21 mouse cellular contexts compared by ENCODE assay signal in the genomic region with DNA sequence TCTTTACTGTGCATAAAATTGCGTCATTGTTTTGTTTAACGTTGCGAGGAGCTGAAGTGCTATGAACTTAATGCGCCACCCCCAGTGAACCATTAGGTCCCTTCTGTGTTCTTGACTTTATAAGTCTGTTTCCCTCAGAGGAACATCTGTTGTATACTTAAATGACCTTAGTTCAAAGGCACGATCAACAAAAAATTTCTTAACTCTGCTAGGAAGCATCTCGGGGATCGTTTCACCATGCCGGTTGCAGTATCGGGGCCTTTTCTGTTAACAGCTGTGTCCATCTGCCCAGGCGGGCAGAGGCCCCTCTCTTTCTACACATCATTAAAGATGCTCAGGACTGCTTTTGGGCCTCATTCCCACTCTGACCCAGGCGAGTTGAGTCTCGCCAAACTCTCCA. TPM values are rescaled to one million over a fixed set of nuclear protein-coding genes. Genes with fewer than 3 reads are reported as not detected.
DNase-seq lines count a peak whose midpoint lies in the region; ATAC-seq and TF ChIP-seq lines count a peak whose summit lies in the region.
"Had no signal": no experiment of that assay in that cellular context is flagged by ENCODE, and none has a peak within 500 bp of the region (broad histone marks: within the 10 kb centered on the region; RNA-seq: fewer than 3 reads in every experiment).

No protein-coding gene starts in this region.

- no peaks in the 10 kb centered on the region for H3K4me1 ChIP-seq in intestine, embryonic 14.5 days (replicated peaks; ENCODE audit: control insufficient read depth, insufficient read depth, low read length)
- H3K4me1 ChIP-seq in intestine, postnatal 0 days (replicated peaks; ENCODE audit: control insufficient read depth, insufficient read depth, low read length) = no peaks in the 10 kb centered on the region
- 0 out of 2 replicates have a peak, but pooled peaks cover 2% of the 10 kb centered on the region for H3K4me1 ChIP-seq in lung, adult 2 months (ENCODE audit: control insufficient read depth, insufficient read depth, low read length)
- H3K4me1 ChIP-seq in lung, embryonic 15.5 days = peaks cover 12% of the 10 kb centered on the region; the same call in 1 of the 2 replicates
- H3K4me1 ChIP-seq: heart, embryonic 13.5 days; liver, embryonic 13.5 days; midbrain, embryonic 13.5 days had no signal

- ATAC-seq in intestine, embryonic 14.5 days (replicated peaks; ENCODE audit: low FRiP score, low TSS enrichment, low read depth) = no peak; the same call in 1 of the 2 replicates
- ATAC-seq in intestine, postnatal 0 days = no peak
- ATAC-seq in lung, embryonic 15.5 days (ENCODE audit: borderline replicate concordance, extremely low read depth, low FRiP score, low TSS enrichment) = peak; percentile 83
- ATAC-seq: hindbrain, postnatal 0 days had no signal

- no peak for TF ChIP-seq POLR2A in lung, adult 2 months (IDR thresholded peaks at IDR 0.05; ENCODE audit: borderline replicate concordance, extremely low read depth, low read depth, low read length)

- peak; percentile 53 for DNase-seq in intestine, embryonic 14.5 days (ENCODE audit: low spot score)
- DNase-seq in lung, adult 18-20 months = peak; percentile 26 to 52
- DNase-seq in lung, adult 2 months = no peak
- peak; percentile 55 to 90 for DNase-seq in lung, postnatal 4 days
- DNase-seq in embryo, embryonic 10.5 days (ENCODE audit: low spot score) = no peak
- no peak for DNase-seq in yolk sac, embryonic 10.5 days (ENCODE audit: low spot score)
- DNase-seq: adrenal gland, postnatal 36 days; B cell, adult 2 months; cerebellum, adult 11-12 months; cerebellum, postnatal 36 days; liver, embryonic 13.5 days; spleen, adult 18-20 months; thymus, postnatal 14 days had no signal

- TF ChIP-seq CTCF in intestine, postnatal 0 days (IDR thresholded peaks at IDR 0.05; ENCODE audit: low read depth) = no peak
- no peak for TF ChIP-seq CTCF in lung, adult 2 months (IDR thresholded peaks at IDR 0.05; ENCODE audit: insufficient read depth, low read length)

- no peak overlapping the region for H3K9ac ChIP-seq in intestine, embryonic 14.5 days (ENCODE audit: low read length)
- H3K9ac ChIP-seq in intestine, postnatal 0 days (ENCODE audit: low read depth, low read length) = no peak overlapping the region
- no peak overlapping the region for H3K9ac ChIP-seq in lung, embryonic 15.5 days
- H3K9ac ChIP-seq: heart, embryonic 13.5 days; liver, embryonic 13.5 days; midbrain, embryonic 13.5 days; stomach, embryonic 15.5 days had no signal

- H3K27ac ChIP-seq in intestine, embryonic 14.5 days (ENCODE audit: low read depth) = no peak overlapping the region
- H3K27ac ChIP-seq in intestine, postnatal 0 days (ENCODE audit: low read depth, low read length) = no peak overlapping the region
- H3K27ac ChIP-seq in lung, embryonic 15.5 days = no peak overlapping the region
- H3K27ac ChIP-seq: heart, embryonic 13.5 days; hindbrain, embryonic 10.5 days; hindbrain, postnatal 0 days; kidney, postnatal 0 days; liver, embryonic 13.5 days; midbrain, embryonic 13.5 days; stomach, embryonic 15.5 days had no signal

- H3K27me3 ChIP-seq in intestine, embryonic 14.5 days (replicated peaks; ENCODE audit: control insufficient read depth, insufficient read depth, low read length) = no peaks in the 10 kb centered on the region
- H3K27me3 ChIP-seq in intestine, postnatal 0 days (replicated peaks; ENCODE audit: control insufficient read depth, insufficient read depth, low read length) = no peaks in the 10 kb centered on the region
- H3K27me3 ChIP-seq in lung, embryonic 15.5 days = no peaks in the 10 kb centered on the region
- H3K27me3 ChIP-seq: liver, embryonic 13.5 days; midbrain, embryonic 13.5 days; stomach, embryonic 15.5 days had no signal

- H3K9me3 ChIP-seq in intestine, embryonic 14.5 days (ENCODE audit: control insufficient read depth, low read length) = no peaks in the 10 kb centered on the region
- no peaks in the 10 kb centered on the region for H3K9me3 ChIP-seq in intestine, postnatal 0 days (ENCODE audit: control insufficient read depth)
- H3K9me3 ChIP-seq in lung, embryonic 15.5 days = no peaks in the 10 kb centered on the region
- H3K9me3 ChIP-seq: heart, embryonic 13.5 days; hindbrain, embryonic 10.5 days; liver, embryonic 13.5 days; midbrain, embryonic 13.5 days; stomach, embryonic 15.5 days had no signal

- H3K4me3 ChIP-seq in intestine, embryonic 14.5 days (ENCODE audit: low read depth, low read length) = no peak overlapping the region
- no peak overlapping the region for H3K4me3 ChIP-seq in intestine, postnatal 0 days (ENCODE audit: low read depth, low read length)
- no peak overlapping the region for H3K4me3 ChIP-seq in lung, adult 2 months (replicated peaks; ENCODE audit: extremely low read depth, low read depth, low read length)
- no peak overlapping the region for H3K4me3 ChIP-seq in lung, embryonic 15.5 days
- H3K4me3 ChIP-seq: heart, embryonic 13.5 days; hindbrain, embryonic 10.5 days; liver, embryonic 13.5 days; midbrain, embryonic 13.5 days; stomach, embryonic 15.5 days had no signal

- no peak overlapping the region for H3K4me2 ChIP-seq in intestine, embryonic 14.5 days (ENCODE audit: low read length)
- H3K4me2 ChIP-seq in intestine, postnatal 0 days (replicated peaks; ENCODE audit: low read depth) = no peak overlapping the region
- H3K4me2 ChIP-seq in lung, embryonic 15.5 days = no peak overlapping the region
- H3K4me2 ChIP-seq: heart, embryonic 13.5 days; liver, embryonic 13.5 days; midbrain, embryonic 13.5 days; stomach, embryonic 15.5 days had no signal

- no peaks in the 10 kb centered on the region for H3K36me3 ChIP-seq in intestine, embryonic 14.5 days (ENCODE audit: control insufficient read depth, insufficient read depth, low read length)
- H3K36me3 ChIP-seq in intestine, postnatal 0 days (ENCODE audit: control insufficient read depth, insufficient read depth) = no peaks in the 10 kb centered on the region
- no peaks in the 10 kb centered on the region for H3K36me3 ChIP-seq in lung, embryonic 15.5 days
- H3K36me3 ChIP-seq: heart, embryonic 13.5 days; hindbrain, embryonic 10.5 days; liver, embryonic 13.5 days; midbrain, embryonic 13.5 days; stomach, embryonic 15.5 days had no signal

- 62% methylated on average over 12 of the region's 12 CpGs for WGBS in intestine, embryonic 14.5 days
- 65% methylated on average over 12 of the region's 12 CpGs for WGBS in intestine, postnatal 0 days
- 58% methylated on average over 12 of the region's 12 CpGs for WGBS in lung, adult 2 months
- 46% methylated on average over 12 of the region's 12 CpGs for WGBS in lung, embryonic 15.5 days

RNA-seq across cellular contexts. Expression of a gene that starts 46.0 kb away (rescaled TPM):
- 57.6 and 58.1 TPM in 2 replicates for polyA plus RNA-seq in intestine, embryonic 14.5 days (2014; fragmentation: Nextera tagmentation; extraction: Ambion mirVana)
- polyA plus RNA-seq in intestine, postnatal 0 days (2015; fragmentation: Nextera tagmentation; extraction: Ambion mirVana) = 26.7 and 28.1 TPM in 2 replicates
- 6.0 and 7.1 TPM in 2 replicates for polyA plus RNA-seq in lung, adult 2 months (2012; rRNA removed)
- polyA plus RNA-seq in lung, embryonic 15.5 days (2015; fragmentation: Nextera tagmentation; extraction: Ambion mirVana) = 53.0 and 56.4 TPM in 2 replicates

Comparison
In these comparisons a context has a peak if more than half of its experiments do, and no peak if none do; other contexts are left out.
1. DNase-seq: peak in intestine, embryonic 14.5 days (single experiment), lung, adult 18-20 months (2 of 2) and lung, postnatal 4 days (2 of 2); none in lung, adult 2 months (single experiment), embryo, embryonic 10.5 days (single experiment) and yolk sac, embryonic 10.5 days (single experiment).